Mouse (Mus musculus) limb, embryonic 11.5 days (tissue): ENCODE data around the gene Wdr34. TPM values are rescaled to one million over a fixed set of nuclear protein-coding genes. Genes with fewer than 3 reads are reported as not detected.

ENCODE experiments used
- ATAC-seq: fragments of 200-750 bp; cut with Nextera tagmentation; 2 replicates; pipeline ENCODE4 v1.8.0; 2017; ENCODE audit warnings: low read depth; ENCODE audit not compliant: insufficient number of reproducible peaks, low FRiP score, low TSS enrichment
- DNase-seq: peaks from one replicate; pipeline ENCODE4 v3.0.0-alpha.2; 2015; ENCODE audit warnings: low spot score
- H3K27ac ChIP-seq: fragments of 300-500 bp; sonication (generic); replicated peaks from 2 replicates; pipeline ENCODE4 v1.5.1; 2014; ENCODE audit warnings: low read depth, mild to moderate bottlenecking, low read length
- H3K27me3 ChIP-seq: fragments of 300-500 bp; sonication (generic); 2 replicates; pipeline ENCODE4 v1.6.1; 2014; ENCODE audit warnings: mild to moderate bottlenecking, low read length, mixed read lengths; ENCODE audit not compliant: control insufficient read depth, insufficient read depth
- H3K36me3 ChIP-seq: fragments of 300-500 bp; sonication (generic); 2 replicates; pipeline ENCODE4 v1.6.1; 2014; ENCODE audit warnings: mild to moderate bottlenecking, low read length, moderate library complexity, mixed read lengths; ENCODE audit not compliant: control insufficient read depth, insufficient read depth
- H3K4me1 ChIP-seq: fragments of 300-500 bp; sonication (generic); 2 replicates; pipeline ENCODE4 v1.6.1; 2014; ENCODE audit warnings: low read length, mixed read lengths; ENCODE audit not compliant: control insufficient read depth, insufficient read depth
- H3K4me2 ChIP-seq: fragments of 300-500 bp; sonication (generic); 2 replicates; pipeline ENCODE4 v1.6.1; 2014; ENCODE audit warnings: low read depth, mild to moderate bottlenecking, moderate library complexity; ENCODE audit not compliant: severe bottlenecking
- H3K4me3 ChIP-seq: fragments of 300-500 bp; sonication (generic); 2 replicates; pipeline ENCODE4 v1.5.1; 2014; ENCODE audit warnings: low read depth, low read length
- H3K9ac ChIP-seq: fragments of 300-500 bp; sonication (generic); 2 replicates; pipeline ENCODE4 v1.6.1; 2014; ENCODE audit warnings: mild to moderate bottlenecking, low read length
- H3K9me3 ChIP-seq: fragments of 300-500 bp; sonication (generic); 2 replicates; pipeline ENCODE4 v1.6.1; 2016; ENCODE audit warnings: low read length; ENCODE audit not compliant: control insufficient read depth
- WGBS: fragments of 180-500 bp; shearing (Covaris S2); extraction: QIAGEN DNeasy Blood & Tissue Kit; methylation state at CpG from one replicate; pipeline ENCODE4 v1.1.7; 2014; 5-methylcytosine and 5-hydroxymethylcytosine counted together
- polyA plus RNA-seq: library from polyadenylated mRNA; unstranded; fragments of >200 nt; fragmentation: Nextera tagmentation; extraction: Ambion mirVana; gene quantifications from 2 replicates; pipeline ENCODE4 v1.2.1, GENCODE M21; 2014

Gene Wdr34
- polyA plus RNA-seq, 1 experiment from 2014 or later = 32.6 TPM

- Histone ChIP-seq H3K27me3 (no peaks in the 10 kb centered on the region), H3K4me3 (peak overlapping the region; percentile 6; the same call in 1 of the 2 replicates), H3K9me3 (no peaks in the 10 kb centered on the region), H3K4me2 (peak overlapping the region; percentile 36), H3K27ac (no peak overlapping the region), H3K4me1 (peaks cover 5% of the 10 kb centered on the region; the same call in 1 of the 2 replicates), H3K36me3 (peaks cover 3% of the 10 kb centered on the region; the same call in 1 of the 2 replicates), H3K9ac (peak overlapping the region; percentile 49)
- ATAC-seq (no peak), DNase-seq (no peak)
- 5% methylated on average over 12 of the region's 12 CpGs for WGBS
Observed at GRCm38 (mm10) chr2:30084632-30085031, 36.0 kb upstream of the Wdr34 start.

DNA sequence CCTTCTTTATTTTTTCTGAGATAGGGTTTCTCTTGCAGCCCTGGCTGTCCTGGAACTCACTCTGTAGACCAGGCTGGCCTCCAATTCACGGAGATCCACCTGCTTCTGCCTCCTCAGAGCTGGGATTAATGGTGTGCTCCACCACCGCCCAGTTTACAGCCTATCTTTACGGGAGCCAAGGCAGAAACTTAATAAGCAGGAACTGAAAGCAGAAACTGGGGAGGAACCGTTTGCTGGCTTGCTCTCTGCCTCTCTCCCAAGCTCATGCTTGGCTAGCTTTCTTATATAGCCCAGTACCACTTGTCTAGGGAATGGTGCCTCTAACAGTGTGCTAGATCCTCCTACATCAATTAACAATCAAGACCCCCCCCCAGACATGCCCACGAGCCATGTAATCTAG, 35.4 kb upstream of the Wdr34 start:
- Histone ChIP-seq H3K9me3 (no peaks in the 10 kb centered on the region), H3K4me2 (peak overlapping the region; percentile 36; the same call in 1 of the 2 replicates), H3K27ac (no peak overlapping the region), H3K27me3 (no peaks in the 10 kb centered on the region), H3K36me3 (peaks cover 2% of the 10 kb centered on the region; the same call in 1 of the 2 replicates), H3K4me1 (peaks cover 5% of the 10 kb centered on the region; the same call in 1 of the 2 replicates), H3K4me3 (no peak overlapping the region), H3K9ac (no peak overlapping the region)
- no peak for ATAC-seq
- 58% methylated on average over 5 of the region's 5 CpGs for WGBS
- no peak for DNase-seq

GRCm38 (mm10) chr2:30080181-30080800, 31.6 kb upstream of the Wdr34 start:
- ATAC-seq (no peak), DNase-seq (no peak)
- no peaks in the 10 kb centered on the region for H3K27me3 ChIP-seq
- H3K4me3 ChIP-seq = no peak overlapping the region
- H3K4me1 ChIP-seq = peaks cover 15% of the 10 kb centered on the region
- H3K36me3 ChIP-seq = peaks cover 2% of the 10 kb centered on the region; the same call in 1 of the 2 replicates
- no peak overlapping the region for H3K9ac ChIP-seq
- H3K4me2 ChIP-seq = no peak overlapping the region
- 89% methylated on average over 15 of the region's 15 CpGs for WGBS
- no peaks in the 10 kb centered on the region for H3K9me3 ChIP-seq
- no peak overlapping the region for H3K27ac ChIP-seq

- Histone ChIP-seq H3K27me3 (no peaks in the 10 kb centered on the region), H3K9me3 (no peaks in the 10 kb centered on the region), H3K4me1 (peaks cover 11% of the 10 kb centered on the region), H3K4me3 (no peak overlapping the region), H3K36me3 (peaks cover 2% of the 10 kb centered on the region; the same call in 1 of the 2 replicates), H3K9ac (peak overlapping the region; percentile 34; the same call in 1 of the 2 replicates), H3K4me2 (no peak overlapping the region), H3K27ac (0 out of 2 replicates have a peak overlapping the region, but pooled peaks have one; percentile 79)
- ATAC-seq = no peak
- no peak for DNase-seq
- 76% methylated on average over 4 of the region's 4 CpGs for WGBS
Observed at GRCm38 (mm10) chr2:30078760-30079159, 30.1 kb upstream of the Wdr34 start.

GRCm38 (mm10) chr2:30078349-30078712, 29.6 kb upstream of the Wdr34 start:
- Histone ChIP-seq H3K4me1 (peaks cover 11% of the 10 kb centered on the region), H3K4me2 (peak overlapping the region; percentile 91), H3K9ac (peak overlapping the region; percentile 34), H3K27me3 (no peaks in the 10 kb centered on the region), H3K36me3 (peaks cover 4% of the 10 kb centered on the region; the same call in 1 of the 2 replicates), H3K4me3 (peak overlapping the region; percentile 59; the same call in 1 of the 2 replicates), H3K9me3 (no peaks in the 10 kb centered on the region), H3K27ac (0 out of 2 replicates have a peak overlapping the region, but pooled peaks have one; percentile 79)
- WGBS = 28% methylated on average over 10 of the region's 10 CpGs
- DNase-seq (no peak), ATAC-seq (peak; percentile 46; the same call in 1 of the 2 replicates)

DNA sequence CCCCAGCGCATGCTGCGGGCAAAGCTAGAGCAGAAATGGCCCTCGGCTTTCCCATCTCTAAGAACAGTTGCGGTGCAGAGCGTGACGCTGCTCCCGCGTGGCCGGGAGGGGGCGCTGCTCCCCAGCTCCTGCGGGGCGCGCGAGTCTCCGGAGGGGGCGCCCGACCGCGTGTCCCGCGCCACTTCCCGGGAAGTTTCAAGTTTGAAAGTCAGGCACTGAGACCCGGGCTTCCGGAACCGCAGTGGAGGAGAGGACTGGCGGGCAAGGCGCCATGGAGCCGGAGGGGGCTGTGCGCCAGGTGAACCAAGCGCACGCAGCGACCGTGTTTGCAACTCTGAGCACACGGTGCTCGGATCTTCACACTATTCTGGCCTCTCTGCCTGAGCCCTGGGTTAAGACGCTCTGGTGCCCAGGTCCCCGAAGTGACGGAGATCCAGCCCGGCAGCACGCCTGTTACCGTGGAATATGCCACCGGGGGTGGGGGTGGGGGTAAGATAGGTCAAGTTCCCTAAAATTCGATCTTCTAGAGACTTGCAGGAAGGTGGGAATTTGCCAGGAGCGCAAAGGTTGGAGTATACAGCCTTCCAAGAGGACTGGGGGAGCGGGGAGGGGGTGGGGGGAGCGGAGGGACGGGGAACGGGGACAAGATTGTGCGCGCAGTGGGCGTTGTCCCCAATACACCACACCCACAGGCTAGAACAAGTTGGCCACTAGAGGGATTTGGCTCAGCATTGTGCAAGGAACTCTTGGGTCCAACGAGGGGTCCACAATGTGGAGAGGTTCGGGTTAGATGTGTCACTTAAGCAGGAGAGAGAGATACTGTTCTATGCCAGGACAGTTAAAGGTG, 29.0 kb upstream of the Wdr34 start, which contains the start of gene Pkn3:
Pkn3 (plus strand) TSS at position 183 of the 847 bp plus-strand sequence.
- Histone ChIP-seq H3K9ac (peak within 1 kb of the TSS; percentile 72), H3K4me1 (peaks cover 11% of the 10 kb centered on the region), H3K9me3 (no peaks in the 10 kb centered on the region), H3K27me3 (no peaks in the 10 kb centered on the region), H3K27ac (peak within 1 kb of the TSS; percentile 79), H3K4me3 (peak within 1 kb of the TSS; percentile 59), H3K36me3 (peaks cover 5% of the 10 kb centered on the region; the same call in 1 of the 2 replicates), H3K4me2 (peak within 1 kb of the TSS; percentile 91)
- peak; percentile 72 for ATAC-seq
- WGBS = under 1% methylated on average over 53 of the region's 53 CpGs
- peak; percentile 93 for DNase-seq

DNA sequence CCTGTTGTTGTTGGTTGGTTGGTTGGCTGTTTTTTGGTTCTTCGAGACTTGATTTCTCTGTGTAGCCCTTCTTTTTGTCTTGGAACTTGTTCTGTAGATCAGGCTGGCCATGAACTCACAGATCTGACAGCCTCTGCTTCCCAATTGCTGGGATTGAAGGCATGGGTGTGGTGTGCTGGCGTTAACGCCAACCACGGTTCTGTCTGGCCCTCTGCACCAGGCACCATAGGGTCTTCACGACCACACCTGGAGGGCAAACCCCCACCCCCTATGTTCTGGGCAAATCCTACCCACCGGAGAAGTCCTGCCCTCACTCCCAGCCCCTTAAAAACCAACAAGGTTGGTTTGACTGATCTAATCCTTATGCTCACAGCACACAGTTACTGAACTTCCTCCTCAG, 28.3 kb upstream of the Wdr34 start:
- H3K9me3 ChIP-seq = no peaks in the 10 kb centered on the region
- DNase-seq (no peak), ATAC-seq (peak; percentile 9; the same call in 1 of the 2 replicates)
- H3K4me3 ChIP-seq = peak overlapping the region; percentile 59
- peak overlapping the region; percentile 79 for H3K27ac ChIP-seq
- 61% methylated on average over 6 of the region's 6 CpGs for WGBS
- peak overlapping the region; percentile 91; the same call in 1 of the 2 replicates for H3K4me2 ChIP-seq
- peak overlapping the region; percentile 72; the same call in 1 of the 2 replicates for H3K9ac ChIP-seq
- H3K36me3 ChIP-seq = peaks cover 6% of the 10 kb centered on the region; the same call in 1 of the 2 replicates
- H3K27me3 ChIP-seq = no peaks in the 10 kb centered on the region
- H3K4me1 ChIP-seq = peaks cover 11% of the 10 kb centered on the region

DNA sequence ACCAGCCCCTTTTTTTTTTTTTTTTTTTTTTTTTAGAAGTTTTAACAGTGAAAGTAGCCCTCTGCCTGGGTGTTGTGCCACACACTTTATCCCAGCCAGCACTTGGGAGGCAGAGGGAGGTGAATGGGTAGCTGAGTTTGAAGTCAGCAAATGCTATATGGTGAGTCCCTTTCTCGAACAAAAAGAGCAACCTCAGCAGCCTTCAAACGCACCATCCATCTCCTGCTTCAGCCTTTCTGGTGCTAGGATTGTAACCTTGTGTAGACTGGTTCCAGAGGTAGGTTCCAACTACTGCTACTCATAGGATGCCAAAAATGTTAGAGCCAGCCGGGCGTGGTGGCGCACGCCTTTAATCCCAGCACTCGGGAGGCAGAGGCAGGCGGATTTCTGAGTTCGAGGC, 27.8 kb upstream of the Wdr34 start:
- ATAC-seq = no peak
- Histone ChIP-seq H3K27me3 (no peaks in the 10 kb centered on the region), H3K4me2 (no peak overlapping the region), H3K4me3 (no peak overlapping the region), H3K9ac (no peak overlapping the region), H3K4me1 (peaks cover 11% of the 10 kb centered on the region), H3K9me3 (no peaks in the 10 kb centered on the region), H3K27ac (no peak overlapping the region), H3K36me3 (peaks cover 6% of the 10 kb centered on the region; the same call in 1 of the 2 replicates)
- WGBS = 88% methylated on average over 9 of the region's 9 CpGs
- no peak for DNase-seq
